Mouse (Mus musculus): ENCODE data around the gene Fcer1g. TPM values are rescaled to one million over a fixed set of nuclear protein-coding genes. Genes with fewer than 3 reads are reported as not detected.
"Not testable (repeated sequence)": the region's sequence is repeated elsewhere in the genome, so short reads cannot be mapped to it uniquely, and the experiment has no call there.

Gene Fcer1g
- polyA plus RNA-seq, 1 experiment from 2014 or later: 20.2 TPM

DNA sequence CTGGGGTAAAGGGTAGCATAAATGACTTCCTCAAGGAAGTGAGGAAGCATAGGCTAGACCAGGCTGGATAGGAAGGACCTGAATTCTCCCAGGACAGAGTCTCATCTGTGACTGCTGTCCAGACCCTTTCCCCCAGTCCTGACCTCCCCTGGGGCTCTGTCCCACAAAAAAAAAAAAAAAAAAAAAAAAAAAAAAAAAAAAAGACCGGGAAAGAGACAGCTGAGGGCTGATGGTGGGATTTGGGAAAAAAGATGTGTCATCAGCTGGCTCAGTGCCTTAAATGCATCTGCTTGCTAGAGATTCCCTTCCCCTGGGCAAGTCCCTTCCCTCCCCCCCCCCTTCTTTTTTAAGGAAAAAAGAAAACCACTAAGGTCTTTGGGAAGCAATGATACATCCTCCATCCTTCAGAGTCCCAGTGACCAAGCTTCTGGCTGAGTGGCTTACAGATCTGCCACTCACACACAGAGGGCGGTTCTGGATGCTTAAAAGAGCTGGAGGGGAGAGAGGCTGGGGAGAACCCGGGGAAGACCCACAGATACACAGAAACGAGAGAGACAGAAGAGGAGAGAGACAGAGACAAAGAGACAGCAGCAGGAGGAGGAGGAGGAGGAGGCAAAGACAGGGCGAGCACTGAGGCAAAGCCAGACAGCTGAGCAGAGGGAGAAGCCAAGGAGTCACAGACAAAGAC, 15.9 kb upstream of the Fcer1g start, which contains the start of gene Adamts4:
Adamts4 (plus strand) TSS at position 509 of the 688 bp plus-strand sequence.
- 7% methylated on average over 4 of the region's 5 CpGs for WGBS
- Histone ChIP-seq H3K4me2 (replicated peaks) (peak within 1 kb of the TSS; percentile 56), H3K9me3 (no peaks in the 10 kb centered on the region), H3K4me1 (replicated peaks) (peaks cover 57% of the 10 kb centered on the region), H3K4me3 (replicated peaks) (peak within 1 kb of the TSS; percentile 23), H3K27me3 (no peaks in the 10 kb centered on the region), H3K27ac (peak within 1 kb of the TSS; percentile 49), H3K9ac (replicated peaks) (peak within 1 kb of the TSS; percentile 53), H3K36me3 (peaks cover 2% of the 10 kb centered on the region; the same call in 1 of the 2 replicates)
- ATAC-seq: no peak

DNA sequence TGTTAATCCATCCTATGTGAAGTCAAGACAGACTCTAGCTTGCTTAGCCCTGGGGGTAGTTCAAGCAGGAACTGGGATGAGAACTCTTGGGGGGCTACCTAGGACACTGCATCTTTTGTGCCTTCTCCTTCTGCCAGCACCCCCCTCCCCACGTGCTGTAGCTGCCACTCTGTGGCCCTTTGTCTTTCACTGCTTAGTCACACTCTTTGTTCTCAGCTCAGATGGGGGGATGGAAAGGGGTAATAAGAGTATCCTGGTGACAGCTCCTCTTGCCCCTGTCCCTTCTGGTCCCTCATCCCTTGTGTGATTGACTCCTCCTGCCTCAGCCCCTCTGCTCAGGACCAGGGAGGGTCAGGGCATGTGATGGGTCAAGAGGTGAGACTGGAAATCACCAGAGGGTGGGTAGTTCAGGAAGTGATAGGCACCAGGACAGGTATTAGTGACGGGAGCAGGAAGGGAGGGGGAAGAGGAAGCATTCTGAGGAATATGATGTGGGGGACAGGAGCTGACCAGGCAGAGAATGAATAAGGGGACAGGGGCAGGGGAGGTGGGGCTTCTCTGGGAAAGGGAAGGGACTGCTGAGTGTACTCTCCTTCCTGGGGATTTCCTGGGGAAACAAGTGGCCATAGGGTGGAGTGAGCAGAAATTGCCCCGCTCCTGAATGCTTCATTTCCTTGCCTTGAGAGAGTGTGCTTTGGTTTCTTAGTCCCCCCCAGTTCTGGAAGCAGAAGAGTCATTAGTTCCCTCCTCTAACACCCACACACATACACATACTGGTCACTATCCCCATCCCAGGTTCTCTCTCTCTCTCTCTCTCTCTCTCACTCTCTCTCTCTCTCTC, 14.4 kb upstream of the Fcer1g start:
- no peaks in the 10 kb centered on the region for H3K27me3 ChIP-seq
- 39% methylated on average over 3 of the region's 3 CpGs for WGBS
- ATAC-seq: no peak
- peak overlapping the region; percentile 80; the same call in 1 of the 2 replicates for H3K4me2 ChIP-seq (replicated peaks)
- H3K27ac ChIP-seq: 0 out of 2 replicates have a peak overlapping the region, but pooled peaks have one; percentile 72
- no peak overlapping the region for H3K4me3 ChIP-seq (replicated peaks)
- no peaks in the 10 kb centered on the region for H3K9me3 ChIP-seq
- peaks cover 57% of the 10 kb centered on the region for H3K4me1 ChIP-seq (replicated peaks)
- peaks cover 11% of the 10 kb centered on the region for H3K36me3 ChIP-seq
- H3K9ac ChIP-seq (replicated peaks): no peak overlapping the region

DNA sequence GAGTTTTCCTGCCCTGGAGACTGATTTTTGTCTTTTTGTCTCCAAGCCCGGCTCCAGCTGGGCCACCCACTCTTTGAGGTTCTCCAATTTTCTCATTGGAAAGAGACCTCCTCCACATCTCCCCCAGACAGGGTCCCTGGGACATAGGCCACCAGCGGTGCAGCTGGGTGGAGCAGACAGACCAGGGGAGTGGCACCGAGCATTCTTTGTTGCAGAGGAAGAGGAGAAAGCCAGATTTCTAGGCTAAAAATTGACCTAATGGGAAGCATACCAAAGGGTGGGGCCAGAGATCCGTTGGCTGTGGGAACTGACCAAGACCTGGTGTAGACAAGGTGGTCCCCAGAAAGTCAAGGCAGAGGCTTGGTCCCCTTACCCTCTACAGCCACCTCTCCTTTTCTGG, 13.8 kb upstream of the Fcer1g start:
- Histone ChIP-seq H3K9ac (replicated peaks) (peak overlapping the region; percentile 56), H3K27me3 (no peaks in the 10 kb centered on the region), H3K4me3 (replicated peaks) (peak overlapping the region; percentile 68), H3K9me3 (no peaks in the 10 kb centered on the region), H3K4me2 (replicated peaks) (peak overlapping the region; percentile 80), H3K36me3 (peaks cover 17% of the 10 kb centered on the region), H3K4me1 (replicated peaks) (peaks cover 57% of the 10 kb centered on the region), H3K27ac (peak overlapping the region; percentile 72; the same call in 1 of the 2 replicates)
- no peak for ATAC-seq
- WGBS: 26% methylated on average over 4 of the region's 4 CpGs

DNA sequence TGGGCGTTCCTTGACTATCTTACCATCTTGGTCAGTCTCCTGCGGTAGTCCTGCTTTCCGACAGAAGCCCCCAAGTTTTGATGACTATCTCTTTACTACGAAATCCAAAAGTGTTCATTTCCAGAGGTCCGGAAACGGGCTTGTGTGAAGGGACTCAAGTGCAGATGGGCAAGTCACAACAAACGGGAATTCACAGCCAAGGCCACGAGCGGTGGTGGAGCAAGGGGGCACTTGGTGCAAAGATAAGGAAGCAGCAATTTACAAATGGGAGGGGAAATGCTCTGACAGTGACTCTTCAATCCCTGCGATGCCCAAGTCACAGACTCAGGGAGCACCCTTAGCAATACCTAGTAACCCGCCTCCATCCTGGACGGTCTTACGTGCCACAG, 13.3 kb upstream of the Fcer1g start:
- ATAC-seq: peak; percentile 8
- 16% methylated on average over 13 of the region's 13 CpGs for WGBS
- peaks cover 55% of the 10 kb centered on the region for H3K4me1 ChIP-seq (replicated peaks)

DNA sequence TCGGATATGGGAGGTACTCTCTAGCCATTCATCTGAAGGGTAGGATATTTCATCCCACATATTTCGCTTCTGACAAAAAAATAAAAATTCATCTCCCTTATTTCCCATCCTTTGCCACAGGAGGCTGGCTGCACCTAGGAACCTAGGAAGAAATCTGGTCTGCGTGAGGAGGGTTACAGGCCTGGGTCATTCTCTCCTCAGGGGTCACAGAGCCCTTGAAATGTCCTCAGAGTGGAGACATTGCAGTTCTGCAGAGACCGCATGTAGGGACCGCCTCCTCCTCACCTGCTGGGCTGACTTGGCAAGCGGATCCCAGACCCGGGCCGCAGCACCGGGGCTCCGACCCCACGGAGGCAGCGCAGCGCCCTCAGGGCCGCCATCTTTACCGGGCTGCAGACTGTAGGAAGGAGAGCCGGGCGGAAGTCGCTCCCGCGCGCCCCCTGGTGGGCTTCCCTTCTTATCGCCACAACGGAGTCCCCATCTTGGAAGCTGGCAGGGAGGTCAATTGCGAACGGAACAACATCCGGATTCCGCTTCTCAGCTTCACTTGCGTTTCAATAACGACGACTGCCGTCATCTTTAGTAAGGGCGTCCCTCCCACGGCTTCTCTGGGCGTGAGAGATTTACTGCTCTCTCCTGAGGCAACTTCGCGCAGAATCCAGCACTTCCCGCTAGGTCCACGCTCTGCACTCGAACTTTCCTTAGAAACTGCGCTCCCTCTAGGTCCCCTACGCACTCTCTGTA, 12.7 kb upstream of the Fcer1g start:
- peaks cover 50% of the 10 kb centered on the region for H3K4me1 ChIP-seq (replicated peaks)
- no peaks in the 10 kb centered on the region for H3K9me3 ChIP-seq
- WGBS: under 1% methylated on average over 41 of the region's 41 CpGs
- H3K27me3 ChIP-seq: no peaks in the 10 kb centered on the region
- peak overlapping the region; percentile 80 for H3K4me2 ChIP-seq (replicated peaks)
- H3K9ac ChIP-seq (replicated peaks): peak overlapping the region; percentile 92
- peak overlapping the region; percentile 68 for H3K4me3 ChIP-seq (replicated peaks)
- ATAC-seq: peak; percentile 92
- H3K27ac ChIP-seq: peak overlapping the region; percentile 72
- H3K36me3 ChIP-seq: peaks cover 28% of the 10 kb centered on the region

More for the DNA sequence above, 13.3 kb upstream of the Fcer1g start:
- H3K9ac ChIP-seq (replicated peaks): peak overlapping the region; percentile 56
- peak overlapping the region; percentile 68 for H3K4me3 ChIP-seq (replicated peaks)
- H3K27me3 ChIP-seq: no peaks in the 10 kb centered on the region
- peak overlapping the region; percentile 80 for H3K4me2 ChIP-seq (replicated peaks)
- peak overlapping the region; percentile 72 for H3K27ac ChIP-seq
- H3K9me3 ChIP-seq: no peaks in the 10 kb centered on the region
- peaks cover 22% of the 10 kb centered on the region for H3K36me3 ChIP-seq

DNA sequence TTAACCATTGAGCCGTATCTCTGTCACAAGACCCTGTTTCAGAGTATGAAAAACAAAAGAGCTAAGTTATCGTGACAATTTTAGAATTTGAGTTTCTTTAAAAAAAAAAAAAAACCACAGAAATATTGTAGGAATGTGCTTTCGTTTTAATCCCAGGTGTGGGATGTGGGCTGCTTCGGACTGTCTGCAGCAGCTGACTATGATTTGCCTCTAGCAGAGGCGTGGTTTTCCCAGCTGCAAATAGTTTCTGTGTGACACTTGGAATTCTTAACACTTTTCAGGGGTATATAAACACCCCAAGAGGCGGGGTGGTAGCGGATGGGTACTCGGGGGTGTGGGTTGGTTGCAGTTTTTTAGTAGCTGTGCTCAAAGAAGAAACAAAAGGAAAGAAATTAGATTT, 11.2 kb upstream of the Fcer1g start:
- Histone ChIP-seq H3K4me1 (replicated peaks) (peaks cover 34% of the 10 kb centered on the region), H3K36me3 (peaks cover 43% of the 10 kb centered on the region), H3K9me3 (no peaks in the 10 kb centered on the region), H3K4me3 (replicated peaks) (peak overlapping the region; percentile 68; the same call in 1 of the 2 replicates), H3K27ac (no peak overlapping the region), H3K4me2 (replicated peaks) (no peak overlapping the region), H3K9ac (replicated peaks) (no peak overlapping the region), H3K27me3 (no peaks in the 10 kb centered on the region)
- ATAC-seq: no peak
- WGBS: 95% methylated on average over 8 of the region's 8 CpGs

DNA sequence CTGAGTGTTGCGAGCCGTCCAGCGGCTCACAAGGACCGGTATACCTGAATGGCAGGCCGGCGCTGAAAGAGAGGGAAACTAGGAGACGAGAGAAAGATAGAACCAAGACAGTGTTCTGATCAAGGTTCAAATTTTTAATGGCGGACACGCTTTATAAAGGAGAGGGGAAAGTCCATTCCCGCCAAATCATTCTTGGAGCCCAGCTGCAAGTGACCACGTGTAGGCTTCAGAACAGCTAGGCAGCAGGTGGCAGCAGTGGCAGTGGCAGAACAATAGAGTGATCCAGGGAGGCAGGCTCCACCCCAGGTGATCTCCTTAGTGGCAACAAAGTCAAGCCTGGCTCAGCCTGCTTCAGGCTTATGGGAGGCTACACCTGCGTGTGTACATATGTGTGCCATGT, 7.8 kb upstream of the Fcer1g start:
- H3K36me3 ChIP-seq: peaks cover 76% of the 10 kb centered on the region
- 88% methylated on average over 12 of the region's 12 CpGs for WGBS
- not testable (repeated sequence) for ATAC-seq; H3K4me2 ChIP-seq (replicated peaks); H3K9ac ChIP-seq (replicated peaks); H3K27me3 ChIP-seq; H3K9me3 ChIP-seq; H3K27ac ChIP-seq; H3K4me3 ChIP-seq (replicated peaks)
- peaks cover 12% of the 10 kb centered on the region for H3K4me1 ChIP-seq (replicated peaks)

DNA sequence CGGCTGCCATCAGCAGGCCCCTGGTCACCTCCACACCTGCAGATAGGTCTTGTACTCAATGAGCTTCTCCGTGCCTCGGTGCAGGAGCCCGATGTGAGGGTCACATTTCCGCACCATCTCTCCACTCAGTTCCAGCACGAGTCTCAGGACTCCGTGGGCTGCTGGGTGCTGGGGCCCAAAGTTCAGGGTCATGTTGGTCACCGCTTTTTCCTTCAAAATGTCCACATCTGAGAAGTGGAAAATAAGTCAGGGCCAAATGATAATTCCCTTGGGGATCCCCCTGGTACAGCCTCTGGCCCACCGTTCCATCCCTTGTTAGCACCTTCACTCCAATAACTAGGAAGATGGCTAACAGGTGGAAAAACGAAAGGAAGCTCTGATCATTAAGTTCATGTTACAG, 6.7 kb upstream of the Fcer1g start:
- Histone ChIP-seq H3K27me3 (no peaks in the 10 kb centered on the region), H3K9me3 (no peaks in the 10 kb centered on the region), H3K27ac (no peak overlapping the region), H3K4me3 (replicated peaks) (no peak overlapping the region), H3K4me1 (replicated peaks) (peaks cover 6% of the 10 kb centered on the region), H3K36me3 (peaks cover 86% of the 10 kb centered on the region), H3K9ac (replicated peaks) (no peak overlapping the region), H3K4me2 (replicated peaks) (no peak overlapping the region)
- WGBS: 93% methylated on average over 10 of the region's 10 CpGs
- no peak for ATAC-seq

DNA sequence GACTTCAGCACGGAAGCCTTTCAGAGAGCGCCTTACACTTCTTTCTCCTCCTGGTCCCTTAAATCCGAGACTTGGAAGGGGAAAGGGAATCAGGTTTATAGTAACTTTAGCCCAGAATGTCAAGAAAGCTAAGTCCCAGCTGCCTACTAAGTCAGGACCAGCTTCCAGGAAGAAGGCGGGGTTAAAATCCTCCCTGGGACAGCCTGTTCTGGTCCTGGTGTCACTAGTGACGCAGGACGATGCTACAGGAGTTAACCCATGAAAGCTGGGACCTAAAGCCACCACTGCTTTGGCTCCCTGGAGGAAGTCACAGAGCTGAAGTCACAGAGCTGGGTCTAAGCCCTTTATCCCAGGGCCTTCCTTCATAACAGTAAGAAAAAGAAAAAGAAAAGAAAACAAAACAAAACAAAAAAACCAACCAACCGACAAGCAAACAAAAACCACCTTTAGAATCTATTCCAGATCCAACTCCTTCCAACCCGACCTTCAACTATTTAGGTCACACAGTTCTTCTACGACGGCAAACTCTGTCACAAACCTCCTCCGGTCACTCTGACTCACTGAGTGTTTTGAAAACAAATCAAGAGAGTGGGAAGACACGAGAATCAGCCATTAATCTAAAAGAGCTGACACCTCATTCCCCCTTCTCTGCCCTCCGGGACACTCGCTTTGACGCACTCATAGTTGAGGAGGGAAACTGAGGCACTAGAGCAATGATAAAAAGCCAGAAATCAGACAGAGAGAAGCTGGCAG, 6.0 kb upstream of the Fcer1g start:
- 82% methylated on average over 15 of the region's 15 CpGs for WGBS
- no peak overlapping the region for H3K4me3 ChIP-seq (replicated peaks)
- H3K4me2 ChIP-seq (replicated peaks): no peak overlapping the region
- H3K9me3 ChIP-seq: no peaks in the 10 kb centered on the region
- peaks cover 92% of the 10 kb centered on the region for H3K36me3 ChIP-seq
- H3K4me1 ChIP-seq (replicated peaks): no peaks in the 10 kb centered on the region
- no peak overlapping the region for H3K9ac ChIP-seq (replicated peaks)
- no peak for ATAC-seq
- H3K27me3 ChIP-seq: no peaks in the 10 kb centered on the region
- H3K27ac ChIP-seq: no peak overlapping the region

DNA sequence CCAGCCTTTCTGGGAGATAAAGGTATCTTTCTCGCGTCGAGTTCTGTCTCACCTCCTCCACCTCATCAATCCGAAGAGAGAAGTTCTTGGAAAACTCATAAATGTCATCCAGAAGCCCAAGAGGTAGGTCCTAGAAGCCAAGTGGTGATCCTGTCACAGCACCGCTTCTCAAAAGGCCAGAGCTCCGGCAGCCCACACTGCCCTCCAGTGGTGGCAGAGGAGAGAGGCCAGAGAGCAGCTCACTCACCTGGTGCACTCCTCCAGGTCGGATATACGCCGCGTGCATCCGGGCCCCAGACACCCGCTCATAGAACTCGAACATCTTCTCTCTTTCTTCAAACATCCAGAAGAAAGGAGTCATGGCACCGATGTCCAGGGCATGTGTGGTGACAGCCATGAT, 4.3 kb upstream of the Fcer1g start:
- Histone ChIP-seq H3K36me3 (peaks cover 98% of the 10 kb centered on the region), H3K27ac (no peak overlapping the region), H3K27me3 (no peaks in the 10 kb centered on the region), H3K4me3 (replicated peaks) (no peak overlapping the region), H3K4me2 (replicated peaks) (no peak overlapping the region), H3K9ac (replicated peaks) (no peak overlapping the region), H3K9me3 (no peaks in the 10 kb centered on the region), H3K4me1 (replicated peaks) (no peaks in the 10 kb centered on the region)
- no peak; the same call in 1 of the 2 replicates for ATAC-seq
- WGBS: 69% methylated on average over 14 of the region's 14 CpGs

DNA sequence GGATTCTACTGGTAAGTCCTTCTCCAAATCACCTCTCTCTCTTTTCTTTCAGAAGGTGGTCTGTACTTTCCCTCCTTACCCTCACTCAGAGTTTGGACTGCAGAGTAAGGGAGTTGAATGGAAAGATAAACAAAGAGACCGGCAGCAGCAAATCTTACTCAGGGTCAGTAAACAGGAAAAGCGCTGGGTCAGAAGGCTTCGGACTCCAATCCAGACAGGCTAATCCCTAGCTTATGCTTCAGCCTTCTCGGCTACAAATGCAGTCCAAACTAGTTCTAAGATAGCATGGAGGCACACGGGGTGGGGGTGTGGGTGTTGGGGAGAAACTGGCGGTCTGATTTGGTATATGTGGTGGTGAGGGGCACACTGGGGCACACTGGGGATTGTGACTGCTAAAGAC, 3.3 kb upstream of the Fcer1g start:
- H3K27ac ChIP-seq: no peak overlapping the region
- no peak overlapping the region for H3K4me3 ChIP-seq (replicated peaks)
- H3K27me3 ChIP-seq: no peaks in the 10 kb centered on the region
- WGBS: 71% methylated on average over 6 of the region's 6 CpGs
- H3K9me3 ChIP-seq: no peaks in the 10 kb centered on the region
- no peak overlapping the region for H3K4me2 ChIP-seq (replicated peaks)
- peaks cover 89% of the 10 kb centered on the region for H3K36me3 ChIP-seq
- ATAC-seq: no peak
- no peaks in the 10 kb centered on the region for H3K4me1 ChIP-seq (replicated peaks)
- H3K9ac ChIP-seq (replicated peaks): no peak overlapping the region

Measured in midbrain, embryonic 13.5 days (tissue).